Mouse (Mus musculus) neural tube, embryonic 14.5 days (tissue): ENCODE measurements around the gene Tnpo3. TPM values are rescaled to one million over a fixed set of nuclear protein-coding genes. Genes with fewer than 3 reads are reported as not detected.

Source experiments
- ATAC-seq: fragments of 200-750 bp; cut with Nextera tagmentation; 2 replicates; pipeline ENCODE4 v1.8.0; 2017; ENCODE audit warnings: low read depth, mild to moderate bottlenecking, moderate TSS enrichment, moderate library complexity
- H3K27ac ChIP-seq: fragments of 300-500 bp; sonication (generic); 2 replicates; pipeline ENCODE4 v1.5.1; 2014; ENCODE audit warnings: low read depth, mild to moderate bottlenecking, control low read depth, low read length, moderate library complexity, mixed read lengths
- H3K27me3 ChIP-seq: fragments of 300-500 bp; sonication (generic); 2 replicates; pipeline ENCODE4 v1.6.1; 2014; ENCODE audit warnings: low read length; ENCODE audit not compliant: control insufficient read depth, insufficient read depth
- H3K36me3 ChIP-seq: fragments of 300-500 bp; sonication (generic); 2 replicates; pipeline ENCODE4 v1.6.1; 2014; ENCODE audit warnings: low read length, mixed read lengths; ENCODE audit not compliant: control insufficient read depth, insufficient read depth
- H3K4me1 ChIP-seq: fragments of 300-500 bp; sonication (generic); 2 replicates; pipeline ENCODE4 v1.6.1; 2014; ENCODE audit warnings: low read length; ENCODE audit not compliant: control insufficient read depth, insufficient read depth
- H3K4me2 ChIP-seq: fragments of 300-500 bp; sonication (generic); 2 replicates; pipeline ENCODE4 v1.6.1; 2014; ENCODE audit warnings: mild to moderate bottlenecking, low read depth, low read length, control low read depth
- H3K4me3 ChIP-seq: fragments of 300-500 bp; sonication (generic); 2 replicates; pipeline ENCODE4 v1.5.1; 2014; ENCODE audit warnings: low read depth, low read length, control low read depth, mixed read lengths
- H3K9ac ChIP-seq: fragments of 300-500 bp; sonication (generic); replicated peaks from 2 replicates; pipeline ENCODE4 v1.6.1; 2014; ENCODE audit warnings: low read depth, mild to moderate bottlenecking, control low read depth, low read length, mixed read lengths
- H3K9me3 ChIP-seq: fragments of 300-500 bp; sonication (generic); 2 replicates; pipeline ENCODE4 v1.6.1; 2016; ENCODE audit warnings: low read length; ENCODE audit not compliant: control insufficient read depth
- WGBS: fragments of 180-500 bp; shearing (Covaris S2); extraction: QIAGEN DNeasy Blood & Tissue Kit; methylation state at CpG from one replicate; pipeline ENCODE4 v1.1.7; 2014; 5-methylcytosine and 5-hydroxymethylcytosine counted together
- polyA plus RNA-seq: library from polyadenylated mRNA; unstranded; fragments of >200 nt; fragmentation: Nextera tagmentation; extraction: Ambion mirVana; gene quantifications from 2 replicates; pipeline ENCODE4 v1.2.1, GENCODE M21; 2014

Tnpo3 gene
- polyA plus RNA-seq, 1 experiment from 2014 or later, result 83.1 TPM

- Histone ChIP-seq H3K4me1 (no peaks in the 10 kb centered on the region), H3K9me3 (no peaks in the 10 kb centered on the region), H3K9ac (no peak overlapping the region), H3K36me3 (peaks cover 51% of the 10 kb centered on the region), H3K4me2 (no peak overlapping the region), H3K27me3 (no peaks in the 10 kb centered on the region), H3K27ac (no peak overlapping the region), H3K4me3 (no peak overlapping the region)
- 97% methylated on average over 2 of the region's 2 CpGs for WGBS
- ATAC-seq, result no peak
Observed at GRCm38 (mm10) chr6:29557112-29557511, 52.6 kb downstream of the Tnpo3 start.

GRCm38 (mm10) chr6:29552526-29552925 lies 57.2 kb downstream of the Tnpo3 start:
- Histone ChIP-seq H3K27me3 (no peaks in the 10 kb centered on the region), H3K4me3 (no peak overlapping the region), H3K4me2 (no peak overlapping the region), H3K4me1 (no peaks in the 10 kb centered on the region), H3K27ac (no peak overlapping the region), H3K9ac (no peak overlapping the region), H3K36me3 (peaks cover 45% of the 10 kb centered on the region; the same call in 1 of the 2 replicates), H3K9me3 (no peaks in the 10 kb centered on the region)
- ATAC-seq, result no peak
- 95% methylated on average over 2 of the region's 2 CpGs for WGBS

GRCm38 (mm10) chr6:29548086-29548485 lies 61.6 kb downstream of the Tnpo3 start:
- WGBS, result 91% methylated on average over 1 of the region's 1 CpGs
- no peak overlapping the region for H3K9ac ChIP-seq
- H3K4me1 ChIP-seq, result no peaks in the 10 kb centered on the region
- no peaks in the 10 kb centered on the region for H3K9me3 ChIP-seq
- no peak for ATAC-seq
- no peak overlapping the region for H3K4me3 ChIP-seq
- no peak overlapping the region for H3K4me2 ChIP-seq
- no peak overlapping the region for H3K27ac ChIP-seq
- no peaks in the 10 kb centered on the region for H3K27me3 ChIP-seq
- H3K36me3 ChIP-seq, result peaks cover 40% of the 10 kb centered on the region

GRCm38 (mm10) chr6:29547582-29547981 lies 62.1 kb downstream of the Tnpo3 start:
- Histone ChIP-seq H3K27me3 (no peaks in the 10 kb centered on the region), H3K4me3 (no peak overlapping the region), H3K4me2 (no peak overlapping the region), H3K36me3 (peaks cover 44% of the 10 kb centered on the region), H3K9ac (no peak overlapping the region), H3K9me3 (no peaks in the 10 kb centered on the region), H3K4me1 (no peaks in the 10 kb centered on the region), H3K27ac (no peak overlapping the region)
- no peak for ATAC-seq

- peaks cover 43% of the 10 kb centered on the region for H3K36me3 ChIP-seq
- no peak overlapping the region for H3K4me3 ChIP-seq
- no peaks in the 10 kb centered on the region for H3K9me3 ChIP-seq
- H3K27ac ChIP-seq, result no peak overlapping the region
- no peak for ATAC-seq
- no peaks in the 10 kb centered on the region for H3K4me1 ChIP-seq
- H3K9ac ChIP-seq, result no peak overlapping the region
- no peaks in the 10 kb centered on the region for H3K27me3 ChIP-seq
- WGBS, result 96% methylated on average over 2 of the region's 2 CpGs
- H3K4me2 ChIP-seq, result no peak overlapping the region
Observed at GRCm38 (mm10) chr6:29545611-29546010, 64.1 kb downstream of the Tnpo3 start.

GRCm38 (mm10) chr6:29540956-29541355 lies 68.7 kb downstream of the Tnpo3 start:
- Histone ChIP-seq H3K4me1 (no peaks in the 10 kb centered on the region), H3K4me3 (no peak overlapping the region), H3K27ac (no peak overlapping the region), H3K36me3 (peaks cover 40% of the 10 kb centered on the region), H3K27me3 (no peaks in the 10 kb centered on the region), H3K9ac (no peak overlapping the region), H3K4me2 (no peak overlapping the region), H3K9me3 (no peaks in the 10 kb centered on the region)
- WGBS, result 94% methylated on average over 1 of the region's 1 CpGs
- no peak for ATAC-seq

- no peaks in the 10 kb centered on the region for H3K9me3 ChIP-seq
- H3K9ac ChIP-seq, result no peak overlapping the region
- 82% methylated on average over 6 of the region's 6 CpGs for WGBS
- no peak overlapping the region for H3K4me2 ChIP-seq
- peaks cover 33% of the 10 kb centered on the region for H3K36me3 ChIP-seq
- no peak for ATAC-seq
- H3K4me1 ChIP-seq, result no peaks in the 10 kb centered on the region
- H3K27me3 ChIP-seq, result no peaks in the 10 kb centered on the region
- H3K27ac ChIP-seq, result no peak overlapping the region
- H3K4me3 ChIP-seq, result no peak overlapping the region
Observed at GRCm38 (mm10) chr6:29540223-29540622, 69.5 kb downstream of the Tnpo3 start.

- ATAC-seq, result no peak
- no peaks in the 10 kb centered on the region for H3K9me3 ChIP-seq
- no peaks in the 10 kb centered on the region for H3K4me1 ChIP-seq
- no peaks in the 10 kb centered on the region for H3K27me3 ChIP-seq
- no peak overlapping the region for H3K4me2 ChIP-seq
- no peak overlapping the region for H3K27ac ChIP-seq
- no peak overlapping the region for H3K4me3 ChIP-seq
- no peak overlapping the region for H3K9ac ChIP-seq
- H3K36me3 ChIP-seq, result peaks cover 31% of the 10 kb centered on the region
- 88% methylated on average over 8 of the region's 8 CpGs for WGBS
Observed at GRCm38 (mm10) chr6:29539502-29539901, 70.2 kb downstream of the Tnpo3 start.

- ATAC-seq, result no peak
Observed at GRCm38 (mm10) chr6:29537221-29537620, 72.5 kb downstream of the Tnpo3 start.

More at GRCm38 (mm10) chr6:29537221-29537620, 72.5 kb downstream of the Tnpo3 start:
- H3K4me3 ChIP-seq, result no peak overlapping the region
- no peaks in the 10 kb centered on the region for H3K4me1 ChIP-seq
- no peaks in the 10 kb centered on the region for H3K9me3 ChIP-seq
- no peak overlapping the region for H3K4me2 ChIP-seq
- no peaks in the 10 kb centered on the region for H3K27me3 ChIP-seq
- WGBS, result 88% methylated on average over 3 of the region's 3 CpGs
- H3K27ac ChIP-seq, result no peak overlapping the region
- H3K36me3 ChIP-seq, result peaks cover 16% of the 10 kb centered on the region
- H3K9ac ChIP-seq, result no peak overlapping the region
